Mouse (Mus musculus) spleen, embryonic (tissue): ENCODE results near the gene Ugt1a10.

Experiments
- CTCF ChIA-PET: fragments of 350-600 bp; sonication (Branson Sonifier 250); formaldehyde crosslinking; loops from one replicate; lab custom pipeline; 2022; lab: Charles Lee

Ugt1a10 gene

GRCm38 (mm10) chr1:88253540-88253939, 198.4 kb downstream of the Ugt1a10 start:
- CTCF ChIA-PET, result interaction anchor here (0.6 kb wide), 1 partner anchor 9 kb away, joined by 3 read pairs; no protein-coding TSS in a partner anchor

- CTCF ChIA-PET, result no interaction called here
Measured at GRCm38 (mm10) chr1:88254793-88255465, 199.7 kb downstream of the Ugt1a10 start.

DNA sequence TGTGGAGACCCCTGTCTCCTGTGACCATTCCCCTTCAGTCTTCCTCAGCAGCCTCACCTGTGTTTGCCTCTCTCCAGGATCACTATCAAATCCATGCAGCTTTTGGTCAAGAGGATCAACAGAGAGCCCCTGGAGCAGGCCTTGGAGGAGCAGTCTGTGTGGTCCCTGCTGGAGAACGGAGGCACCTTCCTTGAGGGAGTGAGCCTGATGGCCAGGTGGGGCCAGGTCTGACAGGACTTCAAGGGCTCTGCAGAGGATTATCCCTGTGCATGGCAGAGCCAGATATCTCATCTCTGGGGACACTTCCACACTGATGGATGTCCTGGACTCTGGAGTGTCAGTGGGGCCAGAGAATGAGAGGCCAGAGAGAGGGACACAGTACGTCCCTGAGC, 200.3 kb downstream of the Ugt1a10 start:
- CTCF ChIA-PET, result no interaction called here

DNA sequence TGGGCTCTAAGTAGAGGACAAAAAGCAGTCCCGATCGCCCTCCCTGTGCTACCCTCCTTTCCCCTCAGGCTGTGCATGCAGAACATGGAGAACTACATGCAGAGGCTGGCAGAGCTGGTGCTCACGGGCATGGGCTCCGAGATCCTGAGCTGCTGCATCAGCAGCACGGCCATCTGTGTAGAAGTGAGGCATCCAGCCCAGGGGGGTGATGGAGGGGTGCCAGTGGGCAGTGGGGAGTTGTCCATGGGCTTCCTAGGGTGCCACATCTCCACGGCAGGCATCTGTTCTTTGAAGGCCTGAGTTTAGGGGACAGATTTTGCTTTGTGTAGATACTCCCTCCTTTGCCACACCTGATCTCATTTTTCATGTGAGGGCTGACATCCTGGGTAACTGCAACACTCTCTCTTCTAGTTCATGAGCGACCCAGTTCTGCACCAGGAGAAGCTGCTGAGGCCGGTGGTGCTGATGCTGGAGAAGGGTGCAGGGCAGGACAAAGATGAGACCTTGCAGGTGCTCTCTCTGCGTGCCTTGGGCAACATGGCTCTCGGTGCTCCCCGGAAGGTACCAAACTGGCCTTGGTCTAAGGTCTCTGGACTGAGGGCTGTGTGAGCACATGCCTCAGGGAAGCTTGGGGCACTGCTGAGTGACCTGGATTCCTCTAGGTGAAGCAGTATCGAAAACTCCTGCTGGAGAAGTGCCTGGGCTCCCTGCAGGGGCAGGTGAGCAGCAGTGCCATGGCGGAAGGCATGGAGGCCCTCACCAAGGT, 201.0 kb downstream of the Ugt1a10 start:
- CTCF ChIA-PET, result no interaction called here

DNA sequence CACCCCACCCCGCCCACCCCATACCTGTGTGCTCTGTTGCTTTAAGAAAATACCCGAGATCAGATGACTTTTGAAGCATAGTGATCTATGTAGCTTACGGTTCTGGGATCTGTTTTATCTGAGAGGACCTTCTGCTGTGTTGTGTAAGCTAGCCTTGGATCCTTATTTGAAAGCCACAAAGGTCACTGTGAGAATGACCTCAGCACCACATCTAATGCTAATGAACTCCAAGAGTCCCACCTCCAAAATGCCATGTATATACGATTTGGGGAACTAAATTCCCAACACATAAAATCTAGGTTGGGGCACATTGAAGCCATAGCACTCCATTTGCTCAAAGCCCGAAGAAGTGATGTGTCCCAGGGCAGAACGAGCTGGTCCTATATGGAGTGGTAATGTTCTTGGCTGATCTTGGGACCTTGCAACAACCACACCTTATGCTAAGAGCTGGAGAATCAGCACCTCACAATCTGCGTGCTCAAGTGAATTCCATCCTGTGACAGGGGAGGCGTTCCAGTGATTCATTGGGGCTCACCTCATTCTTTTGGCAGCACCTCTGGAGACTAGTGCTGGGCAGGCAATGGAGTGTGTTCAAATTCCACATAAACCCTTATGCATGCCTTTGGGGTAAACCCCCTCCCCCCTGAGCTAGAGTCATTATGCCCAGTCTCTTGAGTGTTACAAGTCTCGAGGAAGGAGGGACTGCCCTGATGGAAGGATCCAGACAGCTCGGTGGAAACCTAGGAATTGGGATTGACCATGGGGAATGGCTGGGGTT, 201.9 kb downstream of the Ugt1a10 start:
- CTCF ChIA-PET, result no interaction called here

DNA sequence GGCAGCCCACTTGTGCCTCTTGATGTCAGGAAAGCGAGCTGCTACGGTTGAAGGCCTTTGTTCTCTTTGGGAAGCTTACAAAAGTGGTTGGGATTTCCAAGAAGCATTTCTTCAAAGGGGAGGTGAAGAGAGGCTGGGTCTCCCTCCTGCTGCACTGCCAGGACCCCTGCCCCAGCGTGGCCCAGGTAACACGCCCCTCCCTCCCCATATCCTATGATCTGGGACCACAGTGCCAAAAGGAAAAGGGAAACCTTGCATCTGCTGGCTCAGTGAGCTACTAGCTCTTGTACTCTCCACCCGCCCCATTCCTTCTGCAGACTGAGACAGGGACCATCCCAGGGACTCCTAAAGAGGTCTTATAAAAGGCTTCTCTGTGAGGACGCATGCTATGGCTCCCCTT, 202.5 kb downstream of the Ugt1a10 start:
- CTCF ChIA-PET, result no interaction called here

DNA sequence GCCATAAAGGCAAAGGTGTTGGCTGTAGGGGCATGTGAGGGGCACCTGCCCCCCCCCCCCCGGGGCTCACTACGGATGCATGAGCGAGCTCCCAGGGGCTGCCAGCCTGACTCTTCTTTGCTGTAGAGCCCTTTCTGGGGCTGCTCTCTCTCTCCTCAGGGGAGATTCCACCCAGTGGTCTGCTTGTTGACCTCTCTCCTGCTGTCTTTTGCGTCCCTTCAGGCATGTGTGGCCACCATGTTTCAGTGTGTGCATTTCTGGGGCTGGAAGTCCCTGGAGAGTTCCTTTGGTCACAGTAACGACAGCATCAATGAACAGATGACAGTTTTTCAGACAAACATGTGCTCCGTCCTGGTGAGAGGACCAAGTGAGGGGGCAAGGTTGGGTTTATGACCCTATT, 203.2 kb downstream of the Ugt1a10 start:
- CTCF ChIA-PET, result no interaction called here

GRCm38 (mm10) chr1:88258881-88259642, 203.9 kb downstream of the Ugt1a10 start:
- CTCF ChIA-PET, result no interaction called here

- CTCF ChIA-PET, result no interaction called here
Measured at GRCm38 (mm10) chr1:88259643-88260024, 204.4 kb downstream of the Ugt1a10 start.

- CTCF ChIA-PET, result no interaction called here
Measured at GRCm38 (mm10) chr1:88260114-88260513, 204.9 kb downstream of the Ugt1a10 start.

- CTCF ChIA-PET, result no interaction called here
Measured at GRCm38 (mm10) chr1:88260604-88261377, 205.6 kb downstream of the Ugt1a10 start.

- CTCF ChIA-PET, result interaction anchor here (1.2 kb wide), 1 partner anchor 9 kb away, joined by 3 read pairs; no protein-coding TSS in a partner anchor
Measured at GRCm38 (mm10) chr1:88261706-88262105, 206.5 kb downstream of the Ugt1a10 start.

DNA sequence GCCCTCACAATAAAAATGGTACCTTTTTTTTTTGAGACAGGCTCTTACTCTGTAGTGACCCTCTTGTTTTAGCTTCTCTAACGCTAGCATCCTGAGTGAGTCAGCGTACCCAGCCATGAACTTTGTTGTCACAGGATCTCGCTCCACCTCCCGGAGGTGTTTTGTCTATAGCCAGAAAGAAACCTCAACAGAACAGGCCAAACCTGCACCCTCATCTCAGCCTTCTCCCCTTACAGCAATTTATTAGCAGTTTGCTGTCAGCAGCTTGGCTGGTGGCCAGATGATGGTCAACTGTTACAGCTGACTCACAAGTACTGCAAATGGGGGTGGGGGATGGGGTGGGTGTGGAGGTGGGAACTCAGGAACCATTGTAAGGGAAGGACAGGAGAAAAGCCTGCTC, 207.1 kb downstream of the Ugt1a10 start:
- CTCF ChIA-PET, result interaction anchor here (1.2 kb wide), 1 partner anchor 9 kb away, joined by 3 read pairs; no protein-coding TSS in a partner anchor

DNA sequence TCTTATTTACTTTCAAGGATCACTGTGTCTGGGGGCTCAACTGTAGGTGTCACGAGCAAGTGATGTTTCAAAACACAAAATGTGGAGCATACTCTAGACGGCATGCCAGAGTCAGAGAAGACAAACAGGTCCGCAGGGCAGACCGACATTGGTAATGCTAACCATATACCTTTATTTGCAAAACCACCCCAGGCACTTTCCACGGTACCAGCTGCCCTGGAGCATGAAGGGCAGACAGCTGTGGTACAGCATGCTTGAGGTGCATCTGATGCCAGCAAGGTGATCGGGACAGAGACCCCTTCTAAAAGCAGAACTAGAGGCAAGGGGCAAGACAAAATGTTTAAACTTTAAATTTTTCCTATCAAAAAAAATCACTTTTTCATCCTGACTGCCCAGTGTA, 207.8 kb downstream of the Ugt1a10 start:
- CTCF ChIA-PET, result interaction anchor here (1.2 kb wide), 1 partner anchor 10 kb away, joined by 3 read pairs; no protein-coding TSS in a partner anchor

GRCm38 (mm10) chr1:88263778-88264177, 208.6 kb downstream of the Ugt1a10 start:
- CTCF ChIA-PET, result no interaction called here

DNA sequence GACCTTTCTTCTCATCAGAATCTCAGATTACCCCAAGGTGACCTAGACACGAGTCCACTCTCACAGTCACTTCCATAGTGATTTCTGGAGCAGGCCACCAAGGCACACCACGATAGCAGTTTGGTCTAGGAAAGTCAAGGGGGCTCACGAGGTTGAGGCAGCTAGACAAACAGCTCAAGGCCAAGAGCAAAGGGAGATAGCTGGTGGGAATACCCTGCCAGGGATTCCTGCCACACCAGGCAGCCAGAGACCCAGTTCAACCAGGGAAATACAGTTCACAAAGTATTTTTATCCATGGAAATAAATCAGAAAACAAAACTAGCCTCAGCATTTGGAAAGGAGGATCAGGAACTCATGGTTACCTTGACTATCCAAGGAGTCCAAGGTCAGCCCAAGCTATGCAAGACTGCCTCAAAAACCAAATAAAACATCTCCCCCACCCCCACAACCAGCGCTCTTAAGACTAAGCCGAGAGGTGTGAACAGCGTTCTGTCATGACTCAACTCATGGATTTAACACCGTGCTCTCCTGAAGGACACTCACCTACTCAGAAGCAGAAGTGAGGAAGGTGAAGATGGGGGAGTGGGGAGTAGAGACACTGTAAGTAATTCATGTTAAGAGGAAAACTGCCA, 209.2 kb downstream of the Ugt1a10 start:
- CTCF ChIA-PET, result interaction anchor here (0.6 kb wide), 1 partner anchor 1007 kb away, joined by 4 read pairs; no protein-coding TSS in a partner anchor

- CTCF ChIA-PET, result interaction anchor here (0.6 to 2.1 kb wide), 2 partner anchors 10 to 1007 kb away, joined by 4 to 12 read pairs; no protein-coding TSS in a partner anchor
Measured at GRCm38 (mm10) chr1:88264869-88265240, 209.7 kb downstream of the Ugt1a10 start.

- CTCF ChIA-PET, result interaction anchor here (2.1 kb wide), 1 partner anchor 9 kb away, joined by 12 read pairs; no protein-coding TSS in a partner anchor
Measured at GRCm38 (mm10) chr1:88266123-88266522, 210.9 kb downstream of the Ugt1a10 start.

- CTCF ChIA-PET, result no interaction called here
Measured at GRCm38 (mm10) chr1:88267489-88267888, 212.3 kb downstream of the Ugt1a10 start.

- CTCF ChIA-PET, result no interaction called here
Measured at GRCm38 (mm10) chr1:88268070-88268469, 212.9 kb downstream of the Ugt1a10 start.
